Mouse (Mus musculus): ENCODE measurements at regions not wholly inside any gene's neighbourhood (a gene's known extent, or its start where the extent isn't known, plus 50 kb on each side); places are given as distances from the start of the nearest gene placed in this dataset.

- TF ChIP-seq TCF12 (IDR thresholded peaks at IDR 0.05; ENCODE audit: low read depth, low read length), result no peak
- no peak for TF ChIP-seq ZNF384 (IDR thresholded peaks at IDR 0.05; ENCODE audit: low read depth, low read length)
- TF ChIP-seq POLR2AphosphoS2 (IDR thresholded peaks at IDR 0.05; ENCODE audit: low read length), result no peak
- TF ChIP-seq SIN3A (IDR thresholded peaks at IDR 0.05; ENCODE audit: low read length), result no peak
- no peak for TF ChIP-seq TBP (IDR thresholded peaks at IDR 0.05; ENCODE audit: low read depth, low read length)
These were observed 80.1 kb downstream of the Pctp start for GRCm38 (mm10) chr11:89922551-89922950.

GRCm38 (mm10) chr11:89921146-89921545, 81.5 kb downstream of the Pctp start:
- no peaks in the 10 kb centered on the region for H3K4me1 ChIP-seq (ENCODE audit: control insufficient read depth in 1 of 2, insufficient read depth in 2 of 2, low read length in 2 of 2)
- no peak overlapping the region for H3K4me3 ChIP-seq (ENCODE audit: control insufficient read depth in 1 of 2, insufficient read depth in 1 of 2, low read depth in 2 of 2, low read length in 2 of 2)
- no peak overlapping the region for H3K27ac ChIP-seq (ENCODE audit: control insufficient read depth, low read depth, low read length)
- H3K9ac ChIP-seq (ENCODE audit: control insufficient read depth, low read depth, low read length, poor library complexity, severe bottlenecking), result no peak overlapping the region
- no peaks in the 10 kb centered on the region for H3K9me3 ChIP-seq (replicated peaks; ENCODE audit: insufficient read depth, low read length)
- no peaks in the 10 kb centered on the region for H3K27me3 ChIP-seq (ENCODE audit: control insufficient read depth in 1 of 2, insufficient read depth in 2 of 2, low read length in 2 of 2)
- H3K79me2 ChIP-seq (ENCODE audit: control insufficient read depth, insufficient read depth, low read length, poor library complexity), result no peaks in the 10 kb centered on the region
- H3K36me3 ChIP-seq (ENCODE audit: control insufficient read depth in 1 of 2, insufficient read depth in 2 of 2, low read length in 2 of 2), result peaks cover 0 to under 1% of the 10 kb centered on the region in 2 experiments; a peak in 1 of 4 replicates
- no peak for TF ChIP-seq TBP (IDR thresholded peaks at IDR 0.05; ENCODE audit: low read depth, low read length)
- 0 out of 2 replicates have a peak, but pooled peaks have one; percentile 5 for TF ChIP-seq SMC3 (IDR thresholded peaks at IDR 0.05; ENCODE audit: low read depth, low read length)
- no peak for TF ChIP-seq CHD1 (IDR thresholded peaks at IDR 0.05; ENCODE audit: low read depth, low read length)
- no peak for TF ChIP-seq MYC (IDR thresholded peaks at IDR 0.05; ENCODE audit: low read depth, low read length)
- no peak for TF ChIP-seq MXI1 (IDR thresholded peaks at IDR 0.05; ENCODE audit: low read depth, low read length)
- TF ChIP-seq ZNF384 (IDR thresholded peaks at IDR 0.05; ENCODE audit: low read depth, low read length), result peak; percentile 52
- TF ChIP-seq CTCF (IDR thresholded peaks at IDR 0.05 in 2 of 3, conservative IDR thresholded peaks at IDR 0.05 in 1 of 3; ENCODE audit: control insufficient read depth in 1 of 3, insufficient read depth in 1 of 3, low read depth in 2 of 3, low read length in 3 of 3, poor library complexity in 1 of 3, severe bottlenecking in 1 of 3), result peak in 2 of 3 experiments; percentile 32 to 35; a peak in 3 of 6 replicates
- TF ChIP-seq EP300 (IDR thresholded peaks at IDR 0.05; ENCODE audit: low read depth in 1 of 2, low read length in 2 of 2), result no peak
- TF ChIP-seq MAZ (IDR thresholded peaks at IDR 0.05; ENCODE audit: low read depth, low read length), result no peak
- TF ChIP-seq ZMIZ1 (IDR thresholded peaks at IDR 0.05; ENCODE audit: low read depth, low read length), result no peak
- no peak for TF ChIP-seq GATA1 (IDR thresholded peaks at IDR 0.05; ENCODE audit: low read depth, low read length)
- peak; percentile 43 for TF ChIP-seq RAD21 (IDR thresholded peaks at IDR 0.05; ENCODE audit: low read depth, low read length)
- no peak for TF ChIP-seq POLR2A (IDR thresholded peaks at IDR 0.05; ENCODE audit: control insufficient read depth in 1 of 2, insufficient read depth in 1 of 2, low read depth in 1 of 2, low read length in 2 of 2, poor library complexity in 1 of 2)
- no peak for TF ChIP-seq TAL1 (IDR thresholded peaks at IDR 0.05; ENCODE audit: low read length)
- DNase-seq (ENCODE audit: low read depth, low spot score), result no peak

More at GRCm38 (mm10) chr11:89922551-89922950, 80.1 kb downstream of the Pctp start:
- Histone ChIP-seq H3K9me3 (replicated peaks; ENCODE audit: insufficient read depth, low read length) (no peaks in the 10 kb centered on the region), H3K27ac (ENCODE audit: control insufficient read depth, low read depth, low read length) (no peak overlapping the region), H3K4me1 (ENCODE audit: control insufficient read depth in 1 of 2, insufficient read depth in 2 of 2, low read length in 2 of 2) (no peaks in the 10 kb centered on the region), H3K79me2 (ENCODE audit: control insufficient read depth, insufficient read depth, low read length, poor library complexity) (no peaks in the 10 kb centered on the region), H3K27me3 (ENCODE audit: control insufficient read depth in 1 of 2, insufficient read depth in 2 of 2, low read length in 2 of 2) (no peaks in the 10 kb centered on the region), H3K4me3 (ENCODE audit: control insufficient read depth in 1 of 2, insufficient read depth in 1 of 2, low read depth in 2 of 2, low read length in 2 of 2) (no peak overlapping the region), H3K9ac (ENCODE audit: control insufficient read depth, low read depth, low read length, poor library complexity, severe bottlenecking) (no peak overlapping the region), H3K36me3 (ENCODE audit: control insufficient read depth in 1 of 2, insufficient read depth in 2 of 2, low read length in 2 of 2) (no peaks in the 10 kb centered on the region)
- no peak for DNase-seq (ENCODE audit: low read depth, low spot score)

All from MEL (cell line).